ENCODE assay signal across 12 mouse cellular contexts in genomic region chr13:57980679-57981078, GRCm38 (mm10).
DNase-seq lines count a peak whose midpoint lies in the region; ATAC-seq and TF ChIP-seq lines count a peak whose summit lies in the region.
"Had no signal": no experiment of that assay in that cellular context is flagged by ENCODE, and none has a peak within 500 bp of the region (broad histone marks: within the 10 kb centered on the region; RNA-seq: fewer than 3 reads in every experiment).

No protein-coding gene starts in this region.

- H3K4me1 ChIP-seq in heart, embryonic 14.5 days (ENCODE audit: control insufficient read depth in 2 of 2, insufficient read depth in 2 of 2, low read length in 2 of 2), result peaks cover 19 to 38% of the 10 kb centered on the region in 2 experiments
- peaks cover 23% of the 10 kb centered on the region for H3K4me1 ChIP-seq in lung, embryonic 16.5 days (replicated peaks; ENCODE audit: control insufficient read depth, insufficient read depth, low read length)
- H3K4me1 ChIP-seq in lung, postnatal 0 days (ENCODE audit: insufficient read depth, low read depth, low read length), result no peaks in the 10 kb centered on the region
- peaks cover 34% of the 10 kb centered on the region for H3K4me1 ChIP-seq in embryonic facial prominence, embryonic 13.5 days
- peaks cover 3% of the 10 kb centered on the region; the same call in 1 of the 2 replicates for H3K4me1 ChIP-seq in thymus, adult 2 months (replicated peaks; ENCODE audit: control insufficient read depth, insufficient read depth, low read length)

- intact Hi-C loops in heart, postnatal 14 days (cut with DNase I), result no loop called here

- H3K36me3 ChIP-seq in heart, embryonic 14.5 days (ENCODE audit: control insufficient read depth, insufficient read depth, low read length), result no peaks in the 10 kb centered on the region
- no peaks in the 10 kb centered on the region for H3K36me3 ChIP-seq in lung, embryonic 16.5 days (ENCODE audit: control insufficient read depth, insufficient read depth, low read length)
- H3K36me3 ChIP-seq in lung, postnatal 0 days (ENCODE audit: insufficient read depth, low read length), result no peaks in the 10 kb centered on the region
- H3K36me3 ChIP-seq in embryonic facial prominence, embryonic 13.5 days, result no peaks in the 10 kb centered on the region
- no peaks in the 10 kb centered on the region for H3K36me3 ChIP-seq in thymus, adult 2 months (ENCODE audit: control insufficient read depth, insufficient read depth, low read length)
- H3K36me3 ChIP-seq: intestine, embryonic 15.5 days had no signal

- no peak for ATAC-seq in heart, embryonic 14.5 days (ENCODE audit: insufficient number of reproducible peaks, insufficient read depth, low FRiP score, low read depth)
- ATAC-seq in lung, embryonic 16.5 days (ENCODE audit: low read depth), result no peak
- no peak for ATAC-seq in lung, postnatal 0 days
- ATAC-seq in embryonic facial prominence, embryonic 13.5 days (ENCODE audit: insufficient number of reproducible peaks, insufficient read depth, low FRiP score, low TSS enrichment, low read depth), result 0 out of 2 replicates have a peak, but pooled peaks have one; percentile 40
- ATAC-seq: CD4-positive, CD25-positive, alpha-beta regulatory T cell, adult 4 months; intestine, embryonic 15.5 days had no signal

- H3K27me3 ChIP-seq in heart, embryonic 14.5 days (ENCODE audit: control insufficient read depth, insufficient read depth, low read length), result no peaks in the 10 kb centered on the region
- no peaks in the 10 kb centered on the region for H3K27me3 ChIP-seq in lung, embryonic 16.5 days (ENCODE audit: control insufficient read depth, insufficient read depth, low read depth, low read length)
- H3K27me3 ChIP-seq in lung, postnatal 0 days (replicated peaks; ENCODE audit: insufficient read depth, low read length), result no peaks in the 10 kb centered on the region
- H3K27me3 ChIP-seq in embryonic facial prominence, embryonic 13.5 days, result no peaks in the 10 kb centered on the region
- no peaks in the 10 kb centered on the region; the same call in 1 of the 2 replicates for H3K27me3 ChIP-seq in thymus, adult 2 months (ENCODE audit: control insufficient read depth, insufficient read depth, low read length)
- H3K27me3 ChIP-seq: intestine, embryonic 15.5 days had no signal

- TF ChIP-seq POLR2A in brain, embryonic 14.5 days (IDR thresholded peaks at IDR 0.05; ENCODE audit: borderline replicate concordance, extremely low read depth, insufficient read depth, insufficient read length, poor library complexity, severe bottlenecking), result no peak
- no peak for TF ChIP-seq POLR2A in thymus, adult 2 months (IDR thresholded peaks at IDR 0.05; ENCODE audit: control insufficient read depth, extremely low read depth, insufficient read depth, low read length, poor library complexity)

- DNase-seq in heart, postnatal 14 days, result no peak
- DNase-seq in lung, postnatal 0 days (ENCODE audit: low spot score), result no peak
- DNase-seq in brain, embryonic 14.5 days (ENCODE audit: low read depth), result peak; percentile 58
- no peak for DNase-seq in thymus, adult 2 months
- DNase-seq: adrenal gland, postnatal 10 days; cerebellum, adult 2 months had no signal

- peak overlapping the region; percentile 4; the same call in 1 of the 2 replicates for H3K4me2 ChIP-seq in heart, embryonic 14.5 days (ENCODE audit: low read length)
- peak overlapping the region; percentile 15; the same call in 1 of the 2 replicates for H3K4me2 ChIP-seq in lung, embryonic 16.5 days (ENCODE audit: low read depth, low read length)
- no peak overlapping the region for H3K4me2 ChIP-seq in lung, postnatal 0 days (replicated peaks; ENCODE audit: low read depth, low read length)
- H3K4me2 ChIP-seq in embryonic facial prominence, embryonic 13.5 days, result peak overlapping the region; percentile 32; the same call in 1 of the 2 replicates
- H3K4me2 ChIP-seq: intestine, embryonic 15.5 days had no signal

- H3K4me3 ChIP-seq in heart, embryonic 14.5 days (ENCODE audit: control insufficient read depth in 1 of 2, insufficient read depth in 1 of 2, low read depth in 1 of 2, low read length in 2 of 2), result no peak overlapping the region
- no peak overlapping the region for H3K4me3 ChIP-seq in lung, embryonic 16.5 days (ENCODE audit: low read length)
- H3K4me3 ChIP-seq in lung, postnatal 0 days (ENCODE audit: low read depth, low read length), result no peak overlapping the region
- no peak overlapping the region for H3K4me3 ChIP-seq in embryonic facial prominence, embryonic 13.5 days
- no peak overlapping the region for H3K4me3 ChIP-seq in thymus, adult 2 months (ENCODE audit: control insufficient read depth, insufficient read depth, low read length)
- H3K4me3 ChIP-seq: intestine, embryonic 15.5 days; left cerebral cortex, adult 2 months had no signal

- H3K9ac ChIP-seq in heart, embryonic 14.5 days (ENCODE audit: low read length), result no peak overlapping the region
- no peak overlapping the region for H3K9ac ChIP-seq in lung, embryonic 16.5 days (ENCODE audit: low read length)
- H3K9ac ChIP-seq in lung, postnatal 0 days (replicated peaks; ENCODE audit: low read depth), result no peak overlapping the region
- H3K9ac ChIP-seq in embryonic facial prominence, embryonic 13.5 days, result no peak overlapping the region
- H3K9ac ChIP-seq: intestine, embryonic 15.5 days had no signal

- no peak for TF ChIP-seq CTCF in lung, postnatal 0 days (IDR thresholded peaks at IDR 0.05)
- no peak for TF ChIP-seq CTCF in brain, embryonic 14.5 days (IDR thresholded peaks at IDR 0.05; ENCODE audit: borderline replicate concordance, extremely low read depth, insufficient read depth, insufficient read length)
- TF ChIP-seq CTCF in thymus, adult 2 months (IDR thresholded peaks at IDR 0.05; ENCODE audit: borderline replicate concordance, control insufficient read depth, extremely low read depth, insufficient read depth, low read length, poor library complexity), result no peak

- WGBS in heart, embryonic 14.5 days, result 25% methylated on average over 9 of the region's 9 CpGs
- WGBS in lung, embryonic 16.5 days, result 17% methylated on average over 9 of the region's 9 CpGs
- WGBS in lung, postnatal 0 days, result 14% methylated on average over 9 of the region's 9 CpGs
- WGBS in embryonic facial prominence, embryonic 13.5 days, result 27% methylated on average over 9 of the region's 9 CpGs
- 53% methylated on average over 9 of the region's 9 CpGs for WGBS in thymus, adult 2 months

- peaks cover 7% of the 10 kb centered on the region; the same call in 1 of the 2 replicates for H3K9me3 ChIP-seq in heart, embryonic 14.5 days (ENCODE audit: control insufficient read depth, low read length)
- no peaks in the 10 kb centered on the region for H3K9me3 ChIP-seq in lung, embryonic 16.5 days (ENCODE audit: control insufficient read depth, low read length)
- H3K9me3 ChIP-seq in lung, postnatal 0 days (ENCODE audit: low read length), result no peaks in the 10 kb centered on the region
- no peaks in the 10 kb centered on the region for H3K9me3 ChIP-seq in embryonic facial prominence, embryonic 13.5 days
- H3K9me3 ChIP-seq: intestine, embryonic 15.5 days had no signal

- no peak for TF ChIP-seq EP300 in lung, postnatal 0 days (IDR thresholded peaks at IDR 0.05)

- no peak overlapping the region for H3K27ac ChIP-seq in heart, embryonic 14.5 days (replicated peaks in 1 of 2; ENCODE audit: control insufficient read depth in 1 of 2, insufficient read depth in 1 of 2, low read depth in 2 of 2, low read length in 2 of 2)
- no peak overlapping the region for H3K27ac ChIP-seq in lung, embryonic 16.5 days (ENCODE audit: low read length)
- H3K27ac ChIP-seq in lung, postnatal 0 days (ENCODE audit: low read length), result no peak overlapping the region
- H3K27ac ChIP-seq in embryonic facial prominence, embryonic 13.5 days, result peak overlapping the region; percentile 16; the same call in 1 of the 2 replicates
- H3K27ac ChIP-seq in thymus, adult 2 months (ENCODE audit: control insufficient read depth, insufficient read depth, low read length), result no peak overlapping the region
- H3K27ac ChIP-seq: intestine, embryonic 15.5 days; left cerebral cortex, adult 2 months had no signal
